Mouse (Mus musculus) brain, embryonic 14.5 days (tissue): Measurements from ENCODE around the gene Prss41. TPM values are rescaled to one million over a fixed set of nuclear protein-coding genes. Genes with fewer than 3 reads are reported as not detected.

ENCODE experiments used
- DNase-seq: peaks from one replicate; pipeline ENCODE4 v3.0.0-alpha.2; 2011; ENCODE audit warnings: low read depth
- CTCF ChIP-seq: fragments of 200-500 bp; IDR thresholded peaks from 2 replicates; pipeline ENCODE4 v1.5.1; 2012; ENCODE audit warnings: inconsistent platforms, mild to moderate bottlenecking, moderate library complexity, borderline replicate concordance; ENCODE audit not compliant: insufficient read depth, insufficient read length; ENCODE audit errors: extremely low read depth
- POLR2A ChIP-seq: fragments of 200-500 bp; IDR thresholded peaks from 2 replicates; pipeline ENCODE4 v1.6.1; 2012; ENCODE audit warnings: mild to moderate bottlenecking, inconsistent platforms, borderline replicate concordance; ENCODE audit not compliant: poor library complexity, insufficient read depth, insufficient read length, severe bottlenecking; ENCODE audit errors: extremely low read depth
- polyA plus RNA-seq: library from polyadenylated mRNA; depleted of rRNA; stranded (reverse); fragments of >200 nt; gene quantifications from 2 replicates; pipeline ENCODE4 v1.2.3, GENCODE M21; 2012; rRNA removed

Prss41 gene
- polyA plus RNA-seq, 1 experiment, result 1.3 TPM

DNA sequence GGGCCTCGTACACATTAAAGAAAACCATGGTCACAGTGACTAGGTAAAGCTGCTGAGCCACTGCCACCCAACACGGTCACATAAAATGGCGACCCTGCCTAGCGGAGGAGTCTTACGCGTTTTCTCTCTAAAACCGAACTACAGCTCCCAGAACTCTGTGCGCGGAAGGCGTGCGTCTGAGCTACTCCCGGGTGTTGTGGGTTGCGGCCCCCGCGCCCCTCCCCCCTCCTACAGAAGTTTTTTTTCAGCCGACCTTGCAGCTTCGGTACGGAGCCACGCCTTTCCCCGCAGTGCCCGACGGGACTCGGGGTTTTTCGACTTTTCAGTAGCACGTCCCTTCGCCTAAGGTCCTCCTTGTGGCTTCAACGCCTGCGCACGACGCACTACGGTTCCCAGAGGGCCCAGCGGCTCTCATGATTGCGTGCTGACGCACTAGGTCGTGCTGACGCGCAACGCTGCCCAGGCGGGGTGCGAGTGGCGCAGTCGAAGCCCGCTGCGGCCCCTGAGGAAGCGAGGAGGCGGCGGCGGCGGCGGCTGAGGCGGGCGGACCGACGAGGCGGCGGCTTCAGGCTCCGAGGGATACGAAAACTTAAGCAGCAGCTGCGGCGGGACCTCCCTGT, 41.1 kb downstream of the Prss41 start:
- DNase-seq, result peak; percentile 100
- TF ChIP-seq CTCF, result no peak
- peak; percentile 94 for TF ChIP-seq POLR2A

DNA sequence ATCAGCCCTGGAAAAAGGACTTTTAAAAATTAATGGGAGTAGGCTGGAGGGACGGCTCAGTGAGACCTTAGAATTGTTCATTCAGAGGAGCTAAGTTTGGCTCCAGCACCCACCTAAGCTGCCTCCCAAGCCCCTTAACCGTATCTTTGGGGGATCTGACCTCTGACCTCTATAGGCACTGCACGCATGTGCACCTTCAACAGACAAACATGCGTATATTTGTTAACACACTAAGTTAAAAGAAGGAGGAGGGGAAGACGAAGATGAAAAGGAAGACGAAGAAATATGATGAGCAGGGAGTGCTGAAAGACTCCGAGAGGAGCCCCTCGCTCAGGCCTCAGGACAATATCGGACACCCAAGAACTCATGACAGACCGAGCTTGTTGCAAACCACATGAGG, 42.3 kb downstream of the Prss41 start:
- no peak for DNase-seq
- TF ChIP-seq CTCF, result no peak
- TF ChIP-seq POLR2A, result no peak

DNA sequence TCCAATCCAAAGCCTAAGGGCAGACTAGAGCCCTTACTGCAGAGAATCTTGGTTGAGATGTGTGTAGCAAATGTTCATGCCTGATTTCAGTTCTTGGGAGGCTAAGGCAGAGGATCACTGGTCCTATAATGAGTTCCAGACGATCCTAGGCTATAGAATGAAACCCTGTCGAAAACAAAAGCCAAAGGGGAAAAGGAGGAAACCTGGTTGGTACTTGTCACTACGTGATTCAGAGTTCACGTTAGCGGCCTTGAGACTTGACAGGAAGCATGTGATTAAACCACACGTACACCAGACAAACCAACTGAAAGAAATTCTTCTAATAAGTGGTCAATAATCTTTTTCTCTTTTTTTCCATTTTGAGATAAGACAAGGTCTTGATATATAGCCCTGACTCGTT, 46.7 kb downstream of the Prss41 start:
- no peak for DNase-seq
- TF ChIP-seq POLR2A (no peak), CTCF (no peak)

DNA sequence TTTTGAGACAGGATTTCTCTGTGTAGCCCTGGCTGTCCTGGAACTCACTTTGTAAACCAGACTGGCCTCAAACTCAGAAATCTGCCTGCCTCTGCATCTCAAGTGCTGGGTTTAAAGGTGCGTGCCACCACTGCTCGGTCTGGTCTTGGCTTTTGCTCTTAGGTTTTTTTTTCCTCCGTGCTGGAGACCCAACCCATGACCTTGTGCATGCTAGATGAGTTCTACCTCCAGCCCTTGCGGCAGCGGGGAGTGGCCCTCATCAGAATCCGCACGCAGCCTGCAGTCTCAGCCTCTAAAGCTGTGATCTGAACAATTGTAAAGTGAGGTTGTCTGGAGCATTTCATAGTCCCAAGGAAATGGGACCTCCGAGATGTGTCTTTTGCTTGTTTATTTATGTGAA, 48.6 kb downstream of the Prss41 start:
- no peak for TF ChIP-seq POLR2A
- TF ChIP-seq CTCF, result no peak
- DNase-seq, result no peak

DNA sequence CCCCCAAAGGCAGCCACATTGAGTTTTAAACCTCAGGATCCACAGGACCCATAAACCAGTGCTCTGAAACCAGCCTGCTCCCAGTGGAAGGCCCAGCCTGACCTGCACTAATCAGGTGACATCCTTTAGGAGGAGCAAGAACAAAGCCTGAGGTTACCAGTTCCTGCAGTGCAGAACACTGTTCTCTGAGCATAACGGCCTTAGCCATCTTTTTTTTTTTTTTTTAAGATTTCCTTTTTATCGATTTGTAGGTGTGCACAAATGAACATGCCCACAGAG, 53.0 kb downstream of the Prss41 start:
- no peak for DNase-seq
- TF ChIP-seq POLR2A, result no peak
- no peak for TF ChIP-seq CTCF

DNA sequence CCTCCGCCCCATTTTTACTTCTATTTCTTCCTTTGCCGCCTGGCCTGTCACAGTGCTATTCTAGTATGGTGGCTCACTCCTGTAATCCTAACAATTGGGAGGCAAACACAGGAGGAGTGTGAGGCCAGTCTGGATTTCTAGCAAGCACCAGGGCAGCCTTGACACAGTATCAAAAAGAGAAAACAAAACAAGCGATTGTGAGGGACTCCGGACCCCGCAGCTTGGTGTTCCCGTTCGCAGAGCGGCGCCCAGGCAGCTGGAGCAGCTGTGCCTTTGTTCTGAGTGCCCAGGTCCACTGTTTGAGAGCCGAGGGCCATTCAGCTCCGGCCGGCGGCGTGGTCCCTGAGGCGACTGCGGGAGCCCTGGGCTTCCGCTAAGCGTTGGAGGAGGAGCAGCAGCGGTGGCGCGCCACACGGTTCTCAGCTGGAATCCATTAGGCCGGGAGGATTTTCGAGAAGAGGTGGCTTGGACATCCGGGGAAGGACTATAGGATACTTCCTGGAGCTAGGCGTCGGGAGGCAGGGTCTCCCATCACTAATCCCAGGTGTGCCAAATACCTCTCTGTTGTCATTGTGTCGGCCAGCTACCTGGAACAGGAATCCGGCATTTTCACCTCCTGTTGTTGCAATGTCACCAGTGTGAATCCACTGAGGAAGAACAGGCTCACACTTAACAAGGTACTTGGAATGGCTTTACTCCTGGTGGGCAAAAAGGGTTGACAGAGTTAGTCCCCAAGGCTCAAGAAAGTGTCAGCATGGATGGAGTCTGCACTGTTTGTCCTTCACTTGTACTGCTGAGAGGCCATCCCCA, 53.5 kb downstream of the Prss41 start, which contains the start of gene Srrm2:
Srrm2 (plus strand) TSS at position 264 of the 810 bp plus-strand sequence.
- TF ChIP-seq POLR2A (0 out of 2 replicates have a peak, but pooled peaks have one; percentile 58), CTCF (no peak)
- peak; percentile 75 for DNase-seq

DNA sequence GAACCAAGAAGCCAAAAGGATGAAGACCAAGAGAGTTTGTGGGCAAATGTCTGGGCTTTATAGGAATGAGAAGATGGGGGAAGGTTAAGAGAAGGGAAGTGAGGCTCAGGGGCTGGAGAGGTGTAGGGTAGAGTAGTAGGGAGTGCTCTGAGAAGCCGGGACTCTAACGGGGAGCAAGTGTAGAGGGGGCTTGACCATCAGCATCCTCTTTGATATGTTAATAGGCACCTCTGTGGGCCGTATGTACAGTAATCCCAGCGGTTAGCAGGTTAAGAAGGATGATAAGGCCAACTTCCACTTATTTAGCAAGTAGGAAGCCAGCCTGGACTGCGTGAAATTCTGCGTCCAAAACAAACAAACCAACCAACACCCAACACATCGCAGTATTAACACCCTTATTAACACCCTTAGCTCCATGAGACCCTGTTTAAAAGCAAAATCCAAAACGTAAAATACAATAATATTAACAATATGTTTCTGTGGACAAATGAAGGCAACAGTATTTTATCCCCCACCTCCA, 54.2 kb downstream of the Prss41 start:
- no peak for TF ChIP-seq CTCF
- no peak for TF ChIP-seq POLR2A
- DNase-seq, result peak; percentile 23

DNA sequence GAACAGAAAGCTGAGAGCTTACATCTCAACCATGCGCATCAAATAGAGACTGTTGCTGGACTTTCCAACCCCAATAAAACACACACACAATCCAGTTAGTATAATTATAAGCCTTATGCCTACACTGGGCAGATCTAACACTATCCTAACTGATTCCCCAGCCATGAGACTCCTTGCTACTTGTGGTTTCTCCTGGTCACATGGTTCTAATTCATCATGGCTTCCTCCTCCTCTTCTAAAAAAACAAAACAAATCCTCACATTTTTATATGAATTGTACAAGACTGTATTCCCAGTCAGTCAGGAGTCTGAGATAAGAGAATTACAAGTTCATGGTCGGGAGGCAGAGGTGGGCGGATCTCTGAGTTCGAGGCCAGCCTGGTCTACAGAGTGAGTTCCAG, 55.0 kb downstream of the Prss41 start:
- DNase-seq, result no peak
- no peak for TF ChIP-seq POLR2A
- TF ChIP-seq CTCF, result no peak

Other genes with a start within 250 kb of the Prss41 start
- gene Zfp13, start 244.7 kb downstream of the Prss41 start, polyA plus RNA-seq, result 46.8 and 47.4 TPM in 2 replicates
- 0.05 and 0.22 TPM in 2 replicates for gene Zscan10, start 243.3 kb downstream of the Prss41 start, polyA plus RNA-seq
- 1.3 and 1.9 TPM in 2 replicates for gene Mmp25, start 198.9 kb downstream of the Prss41 start, polyA plus RNA-seq
- 0.08 and 0.24 TPM in 2 replicates for gene Bicdl2, start 183.7 kb downstream of the Prss41 start, polyA plus RNA-seq
- gene Hcfc1r1, start 170.6 kb downstream of the Prss41 start, polyA plus RNA-seq, result 67.6 and 81.2 TPM in 2 replicates
- gene Thoc6, start 170.3 kb downstream of the Prss41 start, polyA plus RNA-seq, result 38.7 and 54.6 TPM in 2 replicates
- gene Tnfrsf12a, start 166.7 kb downstream of the Prss41 start, polyA plus RNA-seq, result 1.7 and 2.1 TPM in 2 replicates
- gene Cldn6, start 164.9 kb downstream of the Prss41 start, polyA plus RNA-seq, result 0.83 and 1.3 TPM in 2 replicates
- 0.92 and 0.93 TPM in 2 replicates for gene Cldn9, start 160.1 kb downstream of the Prss41 start, polyA plus RNA-seq
- gene 1520401A03Rik, start 121.4 kb downstream of the Prss41 start, polyA plus RNA-seq, result 0.14 and 0.28 TPM in 2 replicates
- 24.4 and 47.9 TPM in 2 replicates for gene Pkmyt1, start 117.8 kb downstream of the Prss41 start, polyA plus RNA-seq
- gene Paqr4, start 103.3 kb downstream of the Prss41 start, polyA plus RNA-seq, result 33.3 and 41.0 TPM in 2 replicates
- gene Kremen2, start 98.3 kb downstream of the Prss41 start, polyA plus RNA-seq, result 2.8 and 3.7 TPM in 2 replicates
- gene Flywch1, start 72.6 kb downstream of the Prss41 start, polyA plus RNA-seq, result 110 and 150 TPM in 2 replicates
- 54.6 and 59.4 TPM in 2 replicates for gene Flywch2, start 58.1 kb downstream of the Prss41 start, polyA plus RNA-seq
- 749 and 826 TPM in 2 replicates for gene Srrm2, start 53.6 kb downstream of the Prss41 start, polyA plus RNA-seq
- 824 and 1,130 TPM in 2 replicates for gene Elob, start 15.0 kb downstream of the Prss41 start, polyA plus RNA-seq
- gene Prss33, start 8.1 kb downstream of the Prss41 start, polyA plus RNA-seq, result 0.38 and 0.54 TPM in 2 replicates
- 0.04 and 0.24 TPM in 2 replicates for gene Prss32, start 317 bp downstream of the Prss41 start, polyA plus RNA-seq
- gene Prss21, start 23.9 kb upstream of the Prss41 start, polyA plus RNA-seq, result not detected in 2 replicates
- not detected in 2 replicates for gene Dcpp1, start 36.7 kb upstream of the Prss41 start, polyA plus RNA-seq
- gene Dcpp2, start 36.7 kb upstream of the Prss41 start, polyA plus RNA-seq, result not detected in 2 replicates
- gene Dcpp3, start 73.3 kb upstream of the Prss41 start, polyA plus RNA-seq, result not detected in 2 replicates
- not detected in 2 replicates for gene Sbp, start 97.5 kb upstream of the Prss41 start, polyA plus RNA-seq
- not detected in 2 replicates for gene Sbpl, start 111.1 kb upstream of the Prss41 start, polyA plus RNA-seq
- gene Prss30, start 136.4 kb upstream of the Prss41 start, polyA plus RNA-seq, result 0.05 and 0.15 TPM in 2 replicates
- gene Prss22, start 153.9 kb upstream of the Prss41 start, polyA plus RNA-seq, result 0.11 TPM in 1 of 2 replicates, not detected in the other
- 0.10 TPM in 1 of 2 replicates, not detected in the other for gene Prss27, start 194.0 kb upstream of the Prss41 start, polyA plus RNA-seq
- gene Kctd5, start 229.3 kb upstream of the Prss41 start, polyA plus RNA-seq, result 71.1 and 87.6 TPM in 2 replicates